Mouse (Mus musculus) small intestine, adult 2 months (tissue): Measurements from ENCODE around the gene Angptl8.

Source experiments
- CTCF ChIP-seq: fragments of 200-500 bp; IDR thresholded peaks from 2 replicates; pipeline ENCODE4 v1.5.1; 2012; ENCODE audit warnings: low read depth, mild to moderate bottlenecking, control low read depth, inconsistent platforms, low read length, moderate library complexity, mixed read lengths; ENCODE audit not compliant: insufficient replicate concordance, insufficient read length; ENCODE audit errors: extremely low read depth
- POLR2A ChIP-seq: fragments of 200-500 bp; IDR thresholded peaks from 2 replicates; pipeline ENCODE4 v1.6.1; 2012; ENCODE audit warnings: low read depth, mild to moderate bottlenecking, control low read depth, inconsistent platforms, low read length, moderate library complexity

GRCm38 (mm10) chr9:21801591-21801990 is 33.7 kb upstream of the Angptl8 start:
- TF ChIP-seq POLR2A, result no peak
- no peak for TF ChIP-seq CTCF
